Mouse (Mus musculus): Measurements from ENCODE around the gene Calhm4. TPM values are rescaled to one million over a fixed set of nuclear protein-coding genes. Genes with fewer than 3 reads are reported as not detected.

Calhm4 gene
- polyA plus RNA-seq, 1 experiment from 2014 or later, result not detected

Other genes starting within 250 kb of the Calhm4 start
- gene Sult3a1, start 186.6 kb downstream of the Calhm4 start, polyA plus RNA-seq (2016; fragmentation: Nextera tagmentation; extraction: Ambion mirVana), result not detected in 2 replicates
- gene Rsph4a, start 139.2 kb downstream of the Calhm4 start, polyA plus RNA-seq (2016; fragmentation: Nextera tagmentation; extraction: Ambion mirVana), result 0.10 TPM in 1 of 2 replicates, not detected in the other
- 27.5 and 28.6 TPM in 2 replicates for gene Zup1, start 93.0 kb downstream of the Calhm4 start, polyA plus RNA-seq (2016; fragmentation: Nextera tagmentation; extraction: Ambion mirVana)
- gene Rwdd1, start 24.7 kb downstream of the Calhm4 start, polyA plus RNA-seq (2016; fragmentation: Nextera tagmentation; extraction: Ambion mirVana), result 151 TPM in 2 replicates
- gene Trappc3l, start 6.7 kb downstream of the Calhm4 start, polyA plus RNA-seq (2016; fragmentation: Nextera tagmentation; extraction: Ambion mirVana), result not detected in 2 replicates
- gene Calhm5, start 52.2 kb upstream of the Calhm4 start, polyA plus RNA-seq (2016; fragmentation: Nextera tagmentation; extraction: Ambion mirVana), result 0.48 and 0.61 TPM in 2 replicates
- gene Calhm6, start 83.7 kb upstream of the Calhm4 start, polyA plus RNA-seq (2016; fragmentation: Nextera tagmentation; extraction: Ambion mirVana), result 0.74 and 0.83 TPM in 2 replicates
- gene Dse, start 163.4 kb upstream of the Calhm4 start, polyA plus RNA-seq (2016; fragmentation: Nextera tagmentation; extraction: Ambion mirVana), result 47.5 and 49.3 TPM in 2 replicates
- 93.2 and 94.1 TPM in 2 replicates for gene Tspyl1, start 237.9 kb upstream of the Calhm4 start, polyA plus RNA-seq (2016; fragmentation: Nextera tagmentation; extraction: Ambion mirVana)